In genomic region chr4:106938506-106939222, GRCm38 (mm10) we compare ENCODE assay signal across 10 mouse cellular contexts. TPM values are rescaled to one million over a fixed set of nuclear protein-coding genes. Genes with fewer than 3 reads are reported as not detected.
DNase-seq lines count a peak whose midpoint lies in the region; ATAC-seq lines count a peak whose summit lies in the region.
"Had no signal": no experiment of that assay in that cellular context is flagged by ENCODE, and none has a peak within 500 bp of the region (broad histone marks: within the 10 kb centered on the region; RNA-seq: fewer than 3 reads in every experiment).

No protein-coding gene starts in this region.

- peaks cover 79% of the 10 kb centered on the region for H3K4me1 ChIP-seq in kidney, embryonic 14.5 days (ENCODE audit: control insufficient read depth, insufficient read depth, low read length)
- peaks cover 94% of the 10 kb centered on the region for H3K4me1 ChIP-seq in embryonic facial prominence, embryonic 13.5 days
- H3K4me1 ChIP-seq in hindbrain, embryonic 16.5 days (ENCODE audit: control insufficient read depth, insufficient read depth, low read depth, low read length), result peaks cover 86% of the 10 kb centered on the region
- H3K4me1 ChIP-seq in midbrain, embryonic 15.5 days, result peaks cover 98% of the 10 kb centered on the region

- H3K9me3 ChIP-seq in kidney, embryonic 14.5 days (ENCODE audit: control insufficient read depth, low read length), result no peaks in the 10 kb centered on the region
- H3K9me3 ChIP-seq in embryonic facial prominence, embryonic 13.5 days, result no peaks in the 10 kb centered on the region
- H3K9me3 ChIP-seq in hindbrain, embryonic 16.5 days (ENCODE audit: control insufficient read depth, low read length), result no peaks in the 10 kb centered on the region
- no peaks in the 10 kb centered on the region for H3K9me3 ChIP-seq in midbrain, embryonic 15.5 days
- H3K9me3 ChIP-seq: heart, embryonic 15.5 days had no signal

- WGBS in kidney, embryonic 14.5 days, result 51% methylated on average over 8 of the region's 8 CpGs
- 55% methylated on average over 8 of the region's 8 CpGs for WGBS in embryonic facial prominence, embryonic 13.5 days
- 36% methylated on average over 8 of the region's 8 CpGs for WGBS in hindbrain, embryonic 16.5 days
- WGBS in midbrain, embryonic 15.5 days, result 49% methylated on average over 8 of the region's 8 CpGs

- no peak for DNase-seq in kidney, postnatal 25 days
- no peak for DNase-seq in c-Kit-positive CD71-positive TER-119-positive erythroid progenitor cells, embryonic 14.5 days (ENCODE audit: low spot score)
- no peak for DNase-seq in lung, postnatal 10 days
- no peak for DNase-seq in layer of hippocampus, postnatal 10 days (ENCODE audit: low spot score in 2 of 2)
- DNase-seq: thymus, adult 2 months had no signal

- H3K4me3 ChIP-seq in kidney, embryonic 14.5 days (ENCODE audit: low read length), result no peak overlapping the region
- no peak overlapping the region for H3K4me3 ChIP-seq in embryonic facial prominence, embryonic 13.5 days
- H3K4me3 ChIP-seq in hindbrain, embryonic 16.5 days (ENCODE audit: low read length), result no peak overlapping the region
- H3K4me3 ChIP-seq in midbrain, embryonic 15.5 days, result no peak overlapping the region
- H3K4me3 ChIP-seq: heart, embryonic 15.5 days had no signal

- peak overlapping the region; percentile 3; the same call in 1 of the 2 replicates for H3K27ac ChIP-seq in kidney, embryonic 14.5 days (ENCODE audit: low read depth, low read length)
- peak overlapping the region; percentile 63; the same call in 1 of the 2 replicates for H3K27ac ChIP-seq in embryonic facial prominence, embryonic 13.5 days
- peak overlapping the region; percentile 63; the same call in 1 of the 2 replicates for H3K27ac ChIP-seq in hindbrain, embryonic 16.5 days (ENCODE audit: low read depth, low read length)
- H3K27ac ChIP-seq in midbrain, embryonic 15.5 days, result peak overlapping the region; percentile 77

- ATAC-seq in kidney, embryonic 14.5 days (ENCODE audit: low FRiP score, low TSS enrichment), result no peak
- no peak for ATAC-seq in embryonic facial prominence, embryonic 13.5 days (ENCODE audit: insufficient number of reproducible peaks, insufficient read depth, low FRiP score, low TSS enrichment, low read depth)
- no peak for ATAC-seq in hindbrain, embryonic 16.5 days
- no peak for ATAC-seq in midbrain, embryonic 15.5 days (replicated peaks)

- H3K9ac ChIP-seq in kidney, embryonic 14.5 days (ENCODE audit: low read depth, low read length), result no peak overlapping the region
- peak overlapping the region; percentile 27; the same call in 1 of the 2 replicates for H3K9ac ChIP-seq in embryonic facial prominence, embryonic 13.5 days
- H3K9ac ChIP-seq in hindbrain, embryonic 16.5 days (ENCODE audit: low read depth, low read length), result peak overlapping the region; percentile 43; the same call in 1 of the 2 replicates
- no peak overlapping the region for H3K9ac ChIP-seq in midbrain, embryonic 15.5 days
- H3K9ac ChIP-seq: heart, embryonic 15.5 days had no signal

- peaks cover 35% of the 10 kb centered on the region; the same call in 1 of the 2 replicates for H3K36me3 ChIP-seq in kidney, embryonic 14.5 days (ENCODE audit: control insufficient read depth, insufficient read depth, low read length)
- peaks cover 64% of the 10 kb centered on the region for H3K36me3 ChIP-seq in embryonic facial prominence, embryonic 13.5 days
- H3K36me3 ChIP-seq in hindbrain, embryonic 16.5 days (ENCODE audit: control insufficient read depth, insufficient read depth, low read length), result 0 out of 2 replicates have a peak, but pooled peaks cover 2% of the 10 kb centered on the region
- H3K36me3 ChIP-seq in midbrain, embryonic 15.5 days (replicated peaks), result no peaks in the 10 kb centered on the region
- H3K36me3 ChIP-seq: heart, embryonic 15.5 days had no signal

- H3K27me3 ChIP-seq in kidney, embryonic 14.5 days (ENCODE audit: control insufficient read depth, insufficient read depth, low read length), result no peaks in the 10 kb centered on the region
- no peaks in the 10 kb centered on the region for H3K27me3 ChIP-seq in embryonic facial prominence, embryonic 13.5 days
- no peaks in the 10 kb centered on the region for H3K27me3 ChIP-seq in hindbrain, embryonic 16.5 days (replicated peaks; ENCODE audit: control insufficient read depth, insufficient read depth, low read length)
- no peaks in the 10 kb centered on the region for H3K27me3 ChIP-seq in midbrain, embryonic 15.5 days (replicated peaks)
- H3K27me3 ChIP-seq: heart, embryonic 15.5 days had no signal

- no peak overlapping the region for H3K4me2 ChIP-seq in kidney, embryonic 14.5 days (replicated peaks; ENCODE audit: low read depth, low read length)
- 0 out of 2 replicates have a peak overlapping the region, but pooled peaks have one; percentile 9 for H3K4me2 ChIP-seq in embryonic facial prominence, embryonic 13.5 days
- 0 out of 2 replicates have a peak overlapping the region, but pooled peaks have one; percentile 7 for H3K4me2 ChIP-seq in hindbrain, embryonic 16.5 days (ENCODE audit: low read length)
- H3K4me2 ChIP-seq in midbrain, embryonic 15.5 days, result no peak overlapping the region
- H3K4me2 ChIP-seq: heart, embryonic 15.5 days had no signal

RNA-seq across cellular contexts. Expression of gene Ssbp3, which starts 28.2 kb away (rescaled TPM):
- polyA plus RNA-seq in kidney, embryonic 14.5 days (2014; fragmentation: Nextera tagmentation; extraction: Ambion mirVana), result 81.5 and 118 TPM in 2 replicates
- 172 and 190 TPM in 2 replicates for polyA plus RNA-seq in embryonic facial prominence, embryonic 13.5 days (2015; fragmentation: Nextera tagmentation; extraction: Ambion mirVana)
- 82.9 and 115 TPM in 2 replicates for polyA plus RNA-seq in hindbrain, embryonic 16.5 days (2015; fragmentation: Nextera tagmentation; extraction: Ambion mirVana)
- polyA plus RNA-seq in midbrain, embryonic 15.5 days (2015; fragmentation: Nextera tagmentation; extraction: Ambion mirVana), result 175 and 194 TPM in 2 replicates
- 100 to 1,000 TPM in 1 of 2 experiments, 10 to 100 TPM in 1; 89.5 to 106 TPM for total RNA-seq in layer of hippocampus, postnatal 10 days (2021)

Comparison
In these comparisons a context has a peak if more than half of its experiments do, and no peak if none do; other contexts are left out.
1. H3K27ac ChIP-seq: peak in every context shown above with its lines; median percentile 77 in midbrain, embryonic 15.5 days; 63 in embryonic facial prominence, embryonic 13.5 days; 63 in hindbrain, embryonic 16.5 days; 3 in kidney, embryonic 14.5 days.
2. H3K4me2 ChIP-seq: peak in embryonic facial prominence, embryonic 13.5 days (single experiment) and hindbrain, embryonic 16.5 days (single experiment); none in kidney, embryonic 14.5 days (single experiment) and midbrain, embryonic 15.5 days (single experiment).
3. H3K9ac ChIP-seq: peak in embryonic facial prominence, embryonic 13.5 days (single experiment) and hindbrain, embryonic 16.5 days (single experiment); none in kidney, embryonic 14.5 days (single experiment) and midbrain, embryonic 15.5 days (single experiment).